Mouse (Mus musculus) forebrain, embryonic 14.5 days (tissue): ENCODE data around the gene Mxd1. TPM values are rescaled to one million over a fixed set of nuclear protein-coding genes. Genes with fewer than 3 reads are reported as not detected.

Source experiments
- ATAC-seq: fragments of 200-750 bp; cut with Nextera tagmentation; 2 replicates; pipeline ENCODE4 v1.8.0; 2017; ENCODE audit warnings: mild to moderate bottlenecking, moderate library complexity
- DNase-seq: peaks from one replicate; pipeline ENCODE4 v3.0.0-alpha.2; 2015; ENCODE audit warnings: low spot score
- H3K27ac ChIP-seq: fragments of 300-500 bp; sonication (generic); 2 replicates; pipeline ENCODE4 v1.5.1; 2014; ENCODE audit warnings: low read depth, mild to moderate bottlenecking, control low read depth, low read length, moderate library complexity
- H3K27me3 ChIP-seq: fragments of 300-500 bp; sonication (generic); replicated peaks from 2 replicates; pipeline ENCODE4 v1.6.1; 2014; ENCODE audit warnings: low read length, control low read depth, mixed read lengths; ENCODE audit not compliant: control insufficient read depth, insufficient read depth
- H3K36me3 ChIP-seq: fragments of 300-500 bp; sonication (generic); 2 replicates; pipeline ENCODE4 v1.6.1; 2014; ENCODE audit warnings: low read length, control low read depth; ENCODE audit not compliant: control insufficient read depth, insufficient read depth
- H3K4me1 ChIP-seq: fragments of 300-500 bp; sonication (generic); 2 replicates; pipeline ENCODE4 v1.6.1; 2014; ENCODE audit warnings: antibody characterized with exemption, low read length, control low read depth; ENCODE audit not compliant: control insufficient read depth, insufficient read depth
- H3K4me2 ChIP-seq: fragments of 300-500 bp; sonication (generic); 2 replicates; pipeline ENCODE4 v1.6.1; 2014; ENCODE audit warnings: mild to moderate bottlenecking, control low read depth, low read length
- H3K4me3 ChIP-seq: fragments of 300-500 bp; sonication (generic); 2 replicates; pipeline ENCODE4 v1.5.1; 2014; ENCODE audit warnings: low read depth, low read length, control low read depth
- H3K9ac ChIP-seq: fragments of 300-500 bp; sonication (generic); 2 replicates; pipeline ENCODE4 v1.6.1; 2014; ENCODE audit warnings: mild to moderate bottlenecking, low read length, control low read depth, moderate library complexity
- H3K9me3 ChIP-seq: fragments of 300-500 bp; sonication (generic); replicated peaks from 2 replicates; pipeline ENCODE4 v1.6.1; 2016; ENCODE audit warnings: low read length, control low read depth, mixed read lengths; ENCODE audit not compliant: control insufficient read depth
- WGBS: fragments of 180-500 bp; shearing (Covaris S2); extraction: QIAGEN DNeasy Blood & Tissue Kit; methylation state at CpG from one replicate; pipeline ENCODE4 v1.1.7; 2014; 5-methylcytosine and 5-hydroxymethylcytosine counted together
- polyA plus RNA-seq: library from polyadenylated mRNA; unstranded; fragments of >200 nt; fragmentation: Nextera tagmentation; extraction: Ambion mirVana; gene quantifications from 2 replicates; pipeline ENCODE4 v1.2.1, GENCODE M21; 2014

Gene Mxd1
- polyA plus RNA-seq, 1 experiment from 2014 or later, result 15.3 TPM

- Histone ChIP-seq H3K4me3 (no peak overlapping the region), H3K9ac (no peak overlapping the region), H3K27ac (no peak overlapping the region), H3K4me2 (no peak overlapping the region), H3K36me3 (no peaks in the 10 kb centered on the region), H3K9me3 (no peaks in the 10 kb centered on the region), H3K4me1 (no peaks in the 10 kb centered on the region), H3K27me3 (no peaks in the 10 kb centered on the region)
- WGBS, result 19% methylated on average over 4 of the region's 4 CpGs
- DNase-seq (peak; percentile 77), ATAC-seq (peak; percentile 66)
Observed at GRCm38 (mm10) chr6:86599197-86599596, 69.8 kb downstream of the Mxd1 start.

- WGBS, result 74% methylated on average over 5 of the region's 5 CpGs
- DNase-seq (no peak), ATAC-seq (peak; percentile 42; the same call in 1 of the 2 replicates)
- Histone ChIP-seq H3K36me3 (no peaks in the 10 kb centered on the region), H3K4me2 (no peak overlapping the region), H3K9ac (no peak overlapping the region), H3K4me3 (no peak overlapping the region), H3K4me1 (no peaks in the 10 kb centered on the region), H3K27me3 (no peaks in the 10 kb centered on the region), H3K9me3 (no peaks in the 10 kb centered on the region), H3K27ac (no peak overlapping the region)
Observed at GRCm38 (mm10) chr6:86598742-86599193, 70.2 kb downstream of the Mxd1 start.

Other genes with a start within 250 kb of the Mxd1 start
- gene Gm44790, start 242.5 kb downstream of the Mxd1 start, polyA plus RNA-seq, result 1.9 TPM in 1 of 2 replicates, not detected in the other
- gene C87436, start 230.8 kb downstream of the Mxd1 start, polyA plus RNA-seq, result 33.6 and 35.2 TPM in 2 replicates
- 176 and 206 TPM in 2 replicates for gene Pcbp1, start 142.8 kb downstream of the Mxd1 start, polyA plus RNA-seq
- 0.59 and 1.0 TPM in 2 replicates for gene Asprv1, start 41.0 kb downstream of the Mxd1 start, polyA plus RNA-seq
- 109 and 119 TPM in 2 replicates for gene Snrnp27, start 15.4 kb upstream of the Mxd1 start, polyA plus RNA-seq
- 33.8 and 39.3 TPM in 2 replicates for gene Gmcl1, start 64.2 kb upstream of the Mxd1 start, polyA plus RNA-seq
- gene Anxa4, start 124.4 kb upstream of the Mxd1 start, polyA plus RNA-seq, result 6.5 and 7.2 TPM in 2 replicates
- gene Aak1, start 180.4 kb upstream of the Mxd1 start, polyA plus RNA-seq, result 23.5 and 30.9 TPM in 2 replicates